Mouse (Mus musculus) neutrophil, adult 5-6 weeks (primary cell): Measurements from ENCODE around the gene Dlgap3. TPM values are rescaled to one million over a fixed set of nuclear protein-coding genes. Genes with fewer than 3 reads are reported as not detected.

Source experiments
- ATAC-seq: fragments of 151-379, 151-347 bp; 2 replicates; pipeline ENCODE4 v1.8.0; 2017; ENCODE audit warnings: mild to moderate bottlenecking, moderate TSS enrichment; ENCODE audit not compliant: insufficient number of reproducible peaks, poor library complexity, low FRiP score, severe bottlenecking; ENCODE audit errors: extremely low read depth
- total RNA-seq: library from RNA; stranded (forward); fragments of 200-1000 nt; gene quantifications from 2 replicates; pipeline ENCODE4 v1.2.3, GENCODE M21; 2017

Gene Dlgap3
- total RNA-seq, 1 experiment from 2014 or later, result 0.12 TPM

GRCm38 (mm10) chr4:127200769-127201617, 32.0 kb downstream of the Dlgap3 start:
- no peak for ATAC-seq

GRCm38 (mm10) chr4:127203081-127203480, 34.1 kb downstream of the Dlgap3 start:
- ATAC-seq, result no peak

GRCm38 (mm10) chr4:127211318-127211717, 42.3 kb downstream of the Dlgap3 start:
- no peak for ATAC-seq

GRCm38 (mm10) chr4:127214510-127214909, 45.5 kb downstream of the Dlgap3 start:
- ATAC-seq, result no peak

GRCm38 (mm10) chr4:127215103-127215502, 46.1 kb downstream of the Dlgap3 start:
- ATAC-seq, result no peak

- ATAC-seq, result no peak
These were observed 46.8 kb downstream of the Dlgap3 start for GRCm38 (mm10) chr4:127215799-127216198.

- no peak for ATAC-seq
These were observed 47.2 kb downstream of the Dlgap3 start for GRCm38 (mm10) chr4:127216251-127216651.

- ATAC-seq, result no peak
These were observed 48.0 kb downstream of the Dlgap3 start for GRCm38 (mm10) chr4:127217048-127217447.

GRCm38 (mm10) chr4:127223291-127223690, 54.3 kb downstream of the Dlgap3 start:
- no peak for ATAC-seq

- ATAC-seq, result no peak
These were observed 54.8 kb downstream of the Dlgap3 start for GRCm38 (mm10) chr4:127223755-127224154.

GRCm38 (mm10) chr4:127224444-127225100, 55.6 kb downstream of the Dlgap3 start:
- no peak for ATAC-seq

GRCm38 (mm10) chr4:127226067-127226466, 57.1 kb downstream of the Dlgap3 start:
- no peak for ATAC-seq

- no peak for ATAC-seq
These were observed 58.2 kb downstream of the Dlgap3 start for GRCm38 (mm10) chr4:127227051-127227673.

GRCm38 (mm10) chr4:127232028-127232427, 63.0 kb downstream of the Dlgap3 start:
- no peak for ATAC-seq

GRCm38 (mm10) chr4:127232551-127232950, 63.5 kb downstream of the Dlgap3 start:
- no peak for ATAC-seq

GRCm38 (mm10) chr4:127233416-127234125, 64.6 kb downstream of the Dlgap3 start:
- ATAC-seq, result no peak

- ATAC-seq, result peak; percentile 79
These were observed 66.9 kb downstream of the Dlgap3 start for GRCm38 (mm10) chr4:127235742-127236487.

- no peak for ATAC-seq
These were observed 67.6 kb downstream of the Dlgap3 start for GRCm38 (mm10) chr4:127236631-127237030.

- ATAC-seq, result no peak
These were observed 68.3 kb downstream of the Dlgap3 start for GRCm38 (mm10) chr4:127237271-127237670.
